Mouse (Mus musculus) heart, postnatal 0 days (tissue): Measurements from ENCODE around the gene 4931406C07Rik. TPM values are rescaled to one million over a fixed set of nuclear protein-coding genes. Genes with fewer than 3 reads are reported as not detected.
A peak's percentile ranks its signal among the peaks of the same experiment; 100 is the strongest.

ENCODE experiments used
- ATAC-seq: fragments of 200-750 bp; cut with Nextera tagmentation; 2 replicates; pipeline ENCODE4 v1.8.0; 2017; ENCODE audit warnings: low read depth, moderate number of reproducible peaks, moderate library complexity; ENCODE audit not compliant: insufficient read depth
- DNase-seq: peaks from one replicate; pipeline ENCODE4 v3.0.0-alpha.2; 2016; ENCODE audit warnings: low spot score
- H3K27ac ChIP-seq: fragments of 300-500 bp; sonication (generic); 2 replicates; pipeline ENCODE4 v1.5.1; 2014; ENCODE audit warnings: low read depth, mild to moderate bottlenecking
- H3K27me3 ChIP-seq: fragments of 300-500 bp; sonication (generic); 2 replicates; pipeline ENCODE4 v1.6.1; 2014; ENCODE audit warnings: low read length, mixed read lengths; ENCODE audit not compliant: control insufficient read depth, insufficient read depth
- H3K36me3 ChIP-seq: fragments of 300-500 bp; sonication (generic); replicated peaks from 2 replicates; pipeline ENCODE4 v1.6.1; 2014; ENCODE audit warnings: low read length, mixed read lengths; ENCODE audit not compliant: control insufficient read depth, insufficient read depth
- H3K4me1 ChIP-seq: fragments of 300-500 bp; sonication (generic); 2 replicates; pipeline ENCODE4 v1.6.1; 2014; ENCODE audit warnings: antibody characterized with exemption; ENCODE audit not compliant: control insufficient read depth, insufficient read depth
- H3K4me2 ChIP-seq: fragments of 300-500 bp; sonication (generic); 2 replicates; pipeline ENCODE4 v1.6.1; 2014; ENCODE audit warnings: low read depth, mild to moderate bottlenecking, low read length, moderate library complexity
- H3K4me3 ChIP-seq: fragments of 300-500 bp; sonication (generic); 2 replicates; pipeline ENCODE4 v1.5.1; 2014; ENCODE audit warnings: low read depth, low read length
- H3K9ac ChIP-seq: fragments of 300-500 bp; sonication (generic); replicated peaks from 2 replicates; pipeline ENCODE4 v1.6.1; 2014; ENCODE audit warnings: low read depth, low read length, mixed read lengths
- H3K9me3 ChIP-seq: fragments of 300-500 bp; sonication (generic); replicated peaks from 2 replicates; pipeline ENCODE4 v1.6.1; 2016; ENCODE audit warnings: low read length; ENCODE audit not compliant: control insufficient read depth
- CTCF ChIP-seq: IDR thresholded peaks from 2 replicates; pipeline ENCODE4 v1.5.1; 2016; ENCODE audit warnings: antibody characterized with exemption, control low read depth, low read depth
- EP300 ChIP-seq: IDR thresholded peaks from 2 replicates; pipeline ENCODE4 v1.6.1; 2016; ENCODE audit warnings: antibody characterized with exemption, low read depth
- WGBS: fragments of 180-500 bp; shearing (Covaris S2); extraction: QIAGEN DNeasy Blood & Tissue Kit; methylation state at CpG from one replicate; pipeline ENCODE4 v1.1.7; 2014; 5-methylcytosine and 5-hydroxymethylcytosine counted together
- polyA plus RNA-seq: library from polyadenylated mRNA; unstranded; fragments of >200 nt; fragmentation: Nextera tagmentation; extraction: Ambion mirVana; gene quantifications from 2 replicates; pipeline ENCODE4 v1.2.1, GENCODE M21; 2015
- total RNA-seq: library from RNA; depleted of rRNA; stranded (reverse); fragments of >200 nt; gene quantifications from 2 replicates; pipeline ENCODE4 v1.2.3, GENCODE M21; 2014; ENCODE audit warnings: low replicate concordance

The 4931406C07Rik gene
- total and polyA plus RNA-seq, 2 experiments from 2014 or later: 1.6 to 6.4 TPM

GRCm38 (mm10) chr9:15285443-15285842 is 20.8 kb downstream of the 4931406C07Rik start:
- no peaks in the 10 kb centered on the region for H3K4me1 ChIP-seq
- no peak overlapping the region for H3K9ac ChIP-seq
- peaks cover 4% of the 10 kb centered on the region for H3K36me3 ChIP-seq
- ATAC-seq (no peak), DNase-seq (no peak)
- no peak overlapping the region for H3K4me2 ChIP-seq
- H3K27ac ChIP-seq: no peak overlapping the region
- no peaks in the 10 kb centered on the region for H3K9me3 ChIP-seq
- WGBS: 73% methylated on average over 3 of the region's 3 CpGs
- TF ChIP-seq CTCF (peak; percentile 1; the same call in 1 of the 2 replicates), EP300 (no peak)
- no peaks in the 10 kb centered on the region for H3K27me3 ChIP-seq
- no peak overlapping the region for H3K4me3 ChIP-seq

- H3K36me3 ChIP-seq: peaks cover 16% of the 10 kb centered on the region
- H3K27me3 ChIP-seq: no peaks in the 10 kb centered on the region
- H3K9ac ChIP-seq: peak overlapping the region; percentile 93
- H3K4me3 ChIP-seq: peak overlapping the region; percentile 93
- H3K27ac ChIP-seq: peak overlapping the region; percentile 85
- 49% methylated on average over 5 of the region's 5 CpGs for WGBS
- no peak for TF ChIP-seq EP300
- no peak for TF ChIP-seq CTCF
- H3K9me3 ChIP-seq: no peaks in the 10 kb centered on the region
- DNase-seq (no peak), ATAC-seq (no peak)
- 0 out of 2 replicates have a peak, but pooled peaks cover 7% of the 10 kb centered on the region for H3K4me1 ChIP-seq
- H3K4me2 ChIP-seq: peak overlapping the region; percentile 86
Observed at GRCm38 (mm10) chr9:15280491-15280879, 25.8 kb downstream of the 4931406C07Rik start.

GRCm38 (mm10) chr9:15279649-15280490 is 26.4 kb downstream of the 4931406C07Rik start, which contains the start of gene Med17:
Gene Med17 (minus strand): TSS chr9:15279931.
- H3K4me1 ChIP-seq: 0 out of 2 replicates have a peak, but pooled peaks cover 7% of the 10 kb centered on the region
- H3K27me3 ChIP-seq: no peaks in the 10 kb centered on the region
- TF ChIP-seq CTCF: no peak
- TF ChIP-seq EP300: no peak; the same call in 1 of the 2 replicates
- under 1% methylated on average over 56 of the region's 57 CpGs for whole genome bisulfite sequencing
- peak within 1 kb of the TSS; percentile 86 for H3K4me2 ChIP-seq
- H3K27ac ChIP-seq: peak within 1 kb of the TSS; percentile 85
- H3K9ac ChIP-seq: peak within 1 kb of the TSS; percentile 93
- H3K9me3 ChIP-seq: no peaks in the 10 kb centered on the region
- peaks cover 22% of the 10 kb centered on the region for H3K36me3 ChIP-seq
- peak within 1 kb of the TSS; percentile 93 for H3K4me3 ChIP-seq
- ATAC-seq (peak; percentile 98), DNase-seq (peak; percentile 95)

GRCm38 (mm10) chr9:15279139-15279648 is 27.1 kb downstream of the 4931406C07Rik start:
- Histone ChIP-seq H3K4me2 (peak overlapping the region; percentile 86), H3K27ac (peak overlapping the region; percentile 85), H3K4me3 (peak overlapping the region; percentile 93), H3K9ac (peak overlapping the region; percentile 93), H3K9me3 (no peaks in the 10 kb centered on the region), H3K27me3 (no peaks in the 10 kb centered on the region), H3K4me1 (0 out of 2 replicates have a peak, but pooled peaks cover 7% of the 10 kb centered on the region), H3K36me3 (peaks cover 29% of the 10 kb centered on the region)
- peak; percentile 69; the same call in 1 of the 2 replicates for ATAC-seq
- TF ChIP-seq EP300: no peak
- no peak for TF ChIP-seq CTCF
- DNase-seq: no peak
- 8% methylated on average over 19 of the region's 19 CpGs for WGBS

GRCm38 (mm10) chr9:15278343-15278742 is 27.9 kb downstream of the 4931406C07Rik start:
- Histone ChIP-seq H3K36me3 (peaks cover 37% of the 10 kb centered on the region), H3K4me3 (no peak overlapping the region), H3K9ac (no peak overlapping the region), H3K4me2 (no peak overlapping the region), H3K4me1 (0 out of 2 replicates have a peak, but pooled peaks cover 7% of the 10 kb centered on the region), H3K27me3 (no peaks in the 10 kb centered on the region), H3K9me3 (no peaks in the 10 kb centered on the region), H3K27ac (no peak overlapping the region)
- TF ChIP-seq EP300 (no peak), CTCF (no peak)
- ATAC-seq (no peak), DNase-seq (no peak)
- 98% methylated on average over 3 of the region's 3 CpGs for WGBS
